Mouse (Mus musculus): ENCODE results near the gene Gpx7. TPM values are rescaled to one million over a fixed set of nuclear protein-coding genes. Genes with fewer than 3 reads are reported as not detected.

The Gpx7 gene
- polyA plus RNA-seq, 1 experiment from 2014 or later: 125 TPM

DNA sequence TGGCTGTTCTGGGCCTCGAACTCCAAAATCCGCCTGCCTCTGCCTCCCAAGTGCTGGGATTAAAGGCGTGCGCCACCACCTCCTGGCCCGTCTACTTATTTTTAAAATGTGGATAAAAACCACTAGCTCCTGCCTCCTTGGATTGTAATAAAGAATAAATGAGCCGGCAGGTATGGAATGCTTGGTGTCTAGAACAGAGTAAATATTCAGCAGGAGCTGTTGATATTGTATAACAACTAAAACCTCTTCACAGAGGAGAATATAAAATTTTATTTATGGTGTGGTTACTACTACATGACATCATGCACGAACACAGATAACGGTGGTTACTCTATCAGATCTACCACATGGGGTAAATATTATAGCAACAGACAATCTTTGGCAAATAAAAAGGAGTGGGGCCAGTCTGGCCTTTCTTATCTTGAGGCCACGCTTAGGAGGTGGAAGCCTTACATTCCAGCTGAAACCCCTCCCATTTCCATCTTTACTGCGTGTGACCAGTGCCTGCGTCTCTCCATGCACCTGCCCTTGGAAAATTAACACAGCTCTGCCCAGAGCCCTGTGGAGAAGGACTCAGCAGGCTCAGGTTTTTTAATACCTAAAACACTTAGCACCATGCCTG is 21.1 kb upstream of the Gpx7 start:
- Histone ChIP-seq H3K9me3 (no peaks in the 10 kb centered on the region), H3K36me3 (no peaks in the 10 kb centered on the region), H3K27ac (no peak overlapping the region), H3K4me2 (no peak overlapping the region), H3K9ac (no peak overlapping the region), H3K4me3 (no peak overlapping the region), H3K4me1 (peaks cover 14% of the 10 kb centered on the region), H3K27me3 (no peaks in the 10 kb centered on the region)
- no peak for ATAC-seq (ENCODE audit: insufficient number of reproducible peaks, low FRiP score, low TSS enrichment, low read depth)
- 47% methylated on average over 11 of the region's 11 CpGs for WGBS

DNA sequence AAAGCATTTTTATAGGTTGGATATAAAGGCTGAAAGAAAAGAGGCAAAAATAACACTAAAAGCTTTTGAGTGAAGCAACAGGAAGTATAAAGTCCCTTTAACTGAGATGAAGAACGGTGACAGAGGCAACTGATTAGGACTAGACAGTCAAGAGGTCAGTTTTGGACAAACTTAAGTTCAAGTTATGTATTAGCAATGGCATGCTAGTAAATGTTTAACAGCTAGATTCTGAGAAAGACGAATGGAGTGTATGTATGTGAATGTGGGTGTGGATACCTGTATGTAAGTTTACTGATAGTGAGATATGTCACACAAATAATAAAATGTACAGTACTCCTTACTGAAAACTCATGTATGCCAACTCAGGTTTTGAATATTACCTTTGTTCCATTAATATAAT is 17.8 kb upstream of the Gpx7 start:
- H3K4me2 ChIP-seq: no peak overlapping the region
- ATAC-seq (ENCODE audit: insufficient number of reproducible peaks, low FRiP score, low TSS enrichment, low read depth): no peak
- no peak overlapping the region for H3K27ac ChIP-seq
- no peak overlapping the region for H3K4me3 ChIP-seq
- no peaks in the 10 kb centered on the region for H3K4me1 ChIP-seq
- no peak overlapping the region for H3K9ac ChIP-seq
- H3K9me3 ChIP-seq: no peaks in the 10 kb centered on the region
- no peaks in the 10 kb centered on the region for H3K36me3 ChIP-seq
- no peaks in the 10 kb centered on the region for H3K27me3 ChIP-seq
- WGBS: 49% methylated on average over 2 of the region's 2 CpGs

GRCm38 (mm10) chr4:108407621-108408020 is 860 bp upstream of the Gpx7 start:
- WGBS: 26% methylated on average over 8 of the region's 8 CpGs
- no peak overlapping the region for H3K4me3 ChIP-seq
- peaks cover 23% of the 10 kb centered on the region for H3K4me1 ChIP-seq
- H3K9me3 ChIP-seq: no peaks in the 10 kb centered on the region
- no peak for ATAC-seq (ENCODE audit: insufficient number of reproducible peaks, low FRiP score, low TSS enrichment, low read depth)
- no peak overlapping the region for H3K9ac ChIP-seq
- H3K36me3 ChIP-seq: peaks cover 7% of the 10 kb centered on the region; the same call in 1 of the 2 replicates
- H3K4me2 ChIP-seq: no peak overlapping the region
- no peaks in the 10 kb centered on the region for H3K27me3 ChIP-seq
- peak overlapping the region; percentile 92; the same call in 1 of the 2 replicates for H3K27ac ChIP-seq

GRCm38 (mm10) chr4:108406138-108406860 is 462 bp downstream of the Gpx7 start:
- Histone ChIP-seq H3K9me3 (no peaks in the 10 kb centered on the region), H3K4me1 (peaks cover 23% of the 10 kb centered on the region), H3K4me3 (peak overlapping the region; percentile 55), H3K27me3 (no peaks in the 10 kb centered on the region), H3K4me2 (peak overlapping the region; percentile 77), H3K27ac (peak overlapping the region; percentile 92), H3K36me3 (peaks cover 13% of the 10 kb centered on the region), H3K9ac (peak overlapping the region; percentile 69)
- 2% methylated on average over 52 of the region's 52 CpGs for WGBS
- peak; percentile 65 for ATAC-seq (ENCODE audit: insufficient number of reproducible peaks, low FRiP score, low TSS enrichment, low read depth)

DNA sequence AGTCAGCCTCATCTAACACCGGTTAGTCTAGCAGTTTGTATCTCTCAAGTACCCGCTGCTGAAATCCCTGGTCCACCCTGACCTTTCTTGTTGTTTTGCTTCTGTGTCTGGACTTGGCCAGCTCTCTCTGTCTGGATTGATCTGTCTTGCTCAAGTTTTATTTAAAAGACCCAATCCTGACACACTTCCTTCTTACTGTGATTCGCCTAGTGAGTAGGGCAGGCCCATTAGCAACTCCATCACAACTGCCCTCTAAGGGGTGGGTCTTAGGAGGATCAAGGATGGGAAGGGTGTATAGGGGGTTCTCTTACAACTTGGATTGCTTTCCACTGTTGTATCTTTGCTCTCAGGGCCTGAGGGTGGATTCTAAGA is 1.0 kb downstream of the Gpx7 start:
- Histone ChIP-seq H3K27ac (peak overlapping the region; percentile 92), H3K4me1 (peaks cover 23% of the 10 kb centered on the region), H3K9ac (peak overlapping the region; percentile 69), H3K4me3 (peak overlapping the region; percentile 55), H3K4me2 (peak overlapping the region; percentile 77), H3K27me3 (no peaks in the 10 kb centered on the region), H3K9me3 (no peaks in the 10 kb centered on the region), H3K36me3 (peaks cover 18% of the 10 kb centered on the region)
- WGBS: 57% methylated on average over 3 of the region's 3 CpGs
- peak; percentile 81 for ATAC-seq (ENCODE audit: insufficient number of reproducible peaks, low FRiP score, low TSS enrichment, low read depth)

DNA sequence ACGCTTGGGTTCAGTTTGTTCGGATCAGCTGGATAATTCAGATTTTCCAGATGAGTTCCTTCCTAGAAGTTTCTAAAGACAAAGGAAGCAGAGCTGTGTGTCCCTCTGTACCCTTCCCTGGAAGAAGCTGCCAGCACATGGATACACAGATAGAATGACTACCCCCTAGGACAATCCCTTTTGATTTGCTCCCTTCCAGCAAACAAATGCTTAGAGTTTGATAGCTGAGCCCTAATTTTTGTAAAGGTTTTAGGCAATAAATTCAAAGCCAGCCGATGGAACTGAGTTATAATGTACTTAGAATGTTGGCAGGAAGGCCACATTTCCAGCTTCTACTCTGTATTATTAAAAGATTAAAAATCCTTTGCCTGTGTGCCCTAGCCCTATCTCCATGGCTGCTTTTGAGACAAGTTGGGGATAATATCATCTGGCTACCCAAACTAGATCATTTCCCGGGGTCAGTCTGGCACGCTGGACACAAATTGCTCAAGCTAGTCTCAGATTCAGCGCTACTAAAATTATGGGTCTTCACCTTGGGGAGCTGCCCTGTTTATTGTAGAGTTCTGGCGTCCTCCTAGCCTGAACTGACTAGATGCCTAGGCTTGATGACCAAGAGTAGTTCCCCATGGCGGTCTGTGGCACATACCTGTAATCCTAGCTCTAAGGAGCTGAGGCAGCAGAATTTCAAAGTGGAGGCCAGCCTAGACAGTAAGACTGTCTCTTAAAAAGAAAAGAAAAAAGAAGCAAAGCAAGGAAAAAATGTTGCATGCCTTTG is 2.7 kb downstream of the Gpx7 start:
- H3K27ac ChIP-seq: no peak overlapping the region
- H3K4me2 ChIP-seq: no peak overlapping the region
- no peak overlapping the region for H3K9ac ChIP-seq
- WGBS: 82% methylated on average over 8 of the region's 8 CpGs
- H3K4me1 ChIP-seq: peaks cover 23% of the 10 kb centered on the region
- peaks cover 33% of the 10 kb centered on the region for H3K36me3 ChIP-seq
- no peaks in the 10 kb centered on the region for H3K27me3 ChIP-seq
- no peak for ATAC-seq (ENCODE audit: insufficient number of reproducible peaks, low FRiP score, low TSS enrichment, low read depth)
- no peaks in the 10 kb centered on the region for H3K9me3 ChIP-seq
- H3K4me3 ChIP-seq: no peak overlapping the region

GRCm38 (mm10) chr4:108400395-108400794 is 6.4 kb downstream of the Gpx7 start:
- no peak for ATAC-seq (ENCODE audit: insufficient number of reproducible peaks, low FRiP score, low TSS enrichment, low read depth)
- Histone ChIP-seq H3K9me3 (no peaks in the 10 kb centered on the region), H3K36me3 (peaks cover 33% of the 10 kb centered on the region), H3K4me3 (no peak overlapping the region), H3K4me1 (0 out of 2 replicates have a peak, but pooled peaks cover 2% of the 10 kb centered on the region), H3K27ac (no peak overlapping the region), H3K4me2 (no peak overlapping the region), H3K9ac (no peak overlapping the region), H3K27me3 (no peaks in the 10 kb centered on the region)
- WGBS: 71% methylated on average over 10 of the region's 10 CpGs

DNA sequence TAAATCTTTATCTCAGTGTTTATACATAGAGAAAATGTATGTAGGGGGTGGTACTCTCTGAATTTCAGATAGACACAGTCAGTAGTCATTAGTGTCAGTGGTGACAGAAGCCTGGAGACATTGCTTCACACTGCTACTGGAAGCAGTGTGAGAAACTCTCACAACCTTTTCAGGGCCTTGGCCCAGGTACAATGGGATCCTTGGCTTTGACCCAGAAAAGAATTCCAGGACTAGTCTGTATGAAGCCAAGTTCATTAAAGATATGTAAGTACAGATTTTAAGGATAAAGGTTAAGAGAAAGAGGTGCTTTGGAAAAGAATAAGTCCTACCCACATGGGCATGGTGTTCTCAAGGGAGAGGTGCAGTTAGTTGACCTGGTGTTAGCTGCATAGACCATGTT is 12.5 kb downstream of the Gpx7 start:
- ATAC-seq (ENCODE audit: insufficient number of reproducible peaks, low FRiP score, low TSS enrichment, low read depth): no peak
- H3K9me3 ChIP-seq: no peaks in the 10 kb centered on the region; the same call in 1 of the 2 replicates
- H3K4me3 ChIP-seq: no peak overlapping the region
- no peak overlapping the region for H3K27ac ChIP-seq
- H3K9ac ChIP-seq: no peak overlapping the region
- no peaks in the 10 kb centered on the region for H3K27me3 ChIP-seq
- no peaks in the 10 kb centered on the region for H3K4me1 ChIP-seq
- H3K4me2 ChIP-seq: no peak overlapping the region
- no peaks in the 10 kb centered on the region; the same call in 1 of the 2 replicates for H3K36me3 ChIP-seq

DNA sequence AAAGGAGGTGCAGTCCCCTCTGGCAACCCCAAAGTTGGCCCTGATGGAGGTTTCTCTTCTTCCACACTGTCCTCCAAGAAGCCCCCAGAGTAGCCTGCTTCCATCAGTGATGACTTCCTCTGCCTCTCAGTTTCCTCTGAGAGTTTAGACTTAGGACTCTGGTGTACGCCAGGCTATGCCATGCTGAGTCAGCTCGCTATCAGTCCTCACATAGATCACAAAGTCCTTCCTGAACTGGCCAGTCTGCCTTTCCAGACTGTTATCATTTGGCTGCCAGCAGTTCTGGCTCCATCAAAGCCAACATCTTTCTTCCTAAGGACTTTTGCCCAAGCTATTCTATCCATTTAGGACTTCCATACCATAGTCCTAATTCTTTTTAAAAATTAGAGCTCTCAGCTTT is 14.2 kb downstream of the Gpx7 start:
- no peaks in the 10 kb centered on the region for H3K4me1 ChIP-seq
- no peaks in the 10 kb centered on the region for H3K27me3 ChIP-seq
- H3K36me3 ChIP-seq: no peaks in the 10 kb centered on the region
- H3K9ac ChIP-seq: no peak overlapping the region
- H3K27ac ChIP-seq: no peak overlapping the region
- 83% methylated on average over 2 of the region's 2 CpGs for WGBS
- H3K9me3 ChIP-seq: no peaks in the 10 kb centered on the region; the same call in 1 of the 2 replicates
- ATAC-seq (ENCODE audit: insufficient number of reproducible peaks, low FRiP score, low TSS enrichment, low read depth): no peak
- no peak overlapping the region for H3K4me2 ChIP-seq
- no peak overlapping the region for H3K4me3 ChIP-seq

DNA sequence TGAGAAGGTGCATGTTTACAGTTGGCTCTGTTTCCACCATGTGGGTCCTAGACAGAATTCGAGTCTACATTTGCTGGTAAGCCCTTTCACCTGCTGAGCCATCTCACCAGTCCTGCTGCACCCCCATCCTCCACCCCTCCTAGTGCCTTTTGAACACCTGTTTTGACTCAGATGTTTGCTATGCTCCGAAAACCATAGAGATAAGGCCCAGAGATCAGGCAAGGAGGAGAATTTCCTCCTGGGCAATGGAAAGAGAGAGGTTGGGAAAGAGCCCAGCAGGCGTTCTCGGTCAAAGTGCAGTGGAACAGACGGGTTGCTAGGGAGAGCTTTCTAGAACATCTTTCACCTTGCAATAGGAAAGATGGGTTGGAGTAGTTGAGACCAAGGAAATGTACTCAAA is 15.6 kb downstream of the Gpx7 start:
- H3K9me3 ChIP-seq: no peaks in the 10 kb centered on the region; the same call in 1 of the 2 replicates
- no peak overlapping the region for H3K27ac ChIP-seq
- H3K9ac ChIP-seq: no peak overlapping the region
- H3K4me1 ChIP-seq: peaks cover 4% of the 10 kb centered on the region; the same call in 1 of the 2 replicates
- no peak for ATAC-seq (ENCODE audit: insufficient number of reproducible peaks, low FRiP score, low TSS enrichment, low read depth)
- no peaks in the 10 kb centered on the region for H3K36me3 ChIP-seq
- 70% methylated on average over 5 of the region's 5 CpGs for WGBS
- H3K27me3 ChIP-seq: no peaks in the 10 kb centered on the region
- no peak overlapping the region for H3K4me3 ChIP-seq
- H3K4me2 ChIP-seq: no peak overlapping the region

- Histone ChIP-seq H3K9ac (no peak overlapping the region), H3K4me3 (no peak overlapping the region), H3K4me1 (peaks cover 4% of the 10 kb centered on the region; the same call in 1 of the 2 replicates), H3K27me3 (peaks cover 9% of the 10 kb centered on the region), H3K9me3 (no peaks in the 10 kb centered on the region), H3K36me3 (no peaks in the 10 kb centered on the region), H3K4me2 (no peak overlapping the region), H3K27ac (no peak overlapping the region)
- 56% methylated on average over 3 of the region's 3 CpGs for WGBS
- no peak for ATAC-seq (ENCODE audit: insufficient number of reproducible peaks, low FRiP score, low TSS enrichment, low read depth)
These were observed 18.0 kb downstream of the Gpx7 start for GRCm38 (mm10) chr4:108388741-108389140.

Measured in limb, embryonic 15.5 days (tissue).